Mouse (Mus musculus): ENCODE data around the gene A930004D18Rik.

The A930004D18Rik gene

DNA sequence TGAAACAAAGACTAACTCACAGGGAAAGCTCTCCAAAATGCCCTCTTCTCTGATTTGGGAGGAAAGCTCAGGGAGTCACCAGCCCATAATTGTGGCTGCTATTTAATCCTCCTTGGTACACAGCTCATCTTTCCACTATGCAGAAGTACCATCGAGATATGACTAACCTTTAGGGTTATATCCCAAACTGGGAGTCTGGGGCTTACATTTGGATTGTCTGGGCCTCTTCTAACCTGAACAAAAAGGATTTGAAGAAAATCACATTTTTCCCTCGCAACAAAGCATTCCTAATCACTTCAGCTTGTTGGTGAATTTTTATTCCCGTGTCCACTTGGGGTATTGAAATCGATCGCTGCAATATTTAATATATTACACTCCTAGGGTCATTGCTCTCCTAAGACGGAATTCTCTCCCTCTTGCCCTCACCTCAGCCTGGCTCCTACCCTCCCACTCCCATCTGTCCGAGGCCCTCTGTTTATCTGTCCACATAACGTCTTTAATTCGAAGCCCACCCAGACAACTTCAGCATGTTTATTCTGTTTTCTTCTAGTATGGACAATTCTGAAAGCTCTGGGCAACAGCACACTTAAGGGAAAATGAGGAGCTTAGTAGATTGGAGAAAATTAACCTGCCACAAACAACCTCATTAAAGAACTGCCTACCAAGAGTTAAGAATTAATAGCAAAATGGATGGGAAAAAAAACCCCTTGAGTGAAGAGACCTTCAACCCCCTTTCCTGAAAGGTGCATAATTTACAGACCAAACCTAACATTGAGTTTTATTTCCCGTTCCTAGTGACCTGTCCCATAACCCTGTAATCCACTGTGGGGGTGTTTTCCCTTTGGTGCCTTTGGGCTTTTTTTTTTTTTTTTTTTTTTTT is 2.9 kb downstream of the A930004D18Rik start:
- DNase-seq: no peak

DNA sequence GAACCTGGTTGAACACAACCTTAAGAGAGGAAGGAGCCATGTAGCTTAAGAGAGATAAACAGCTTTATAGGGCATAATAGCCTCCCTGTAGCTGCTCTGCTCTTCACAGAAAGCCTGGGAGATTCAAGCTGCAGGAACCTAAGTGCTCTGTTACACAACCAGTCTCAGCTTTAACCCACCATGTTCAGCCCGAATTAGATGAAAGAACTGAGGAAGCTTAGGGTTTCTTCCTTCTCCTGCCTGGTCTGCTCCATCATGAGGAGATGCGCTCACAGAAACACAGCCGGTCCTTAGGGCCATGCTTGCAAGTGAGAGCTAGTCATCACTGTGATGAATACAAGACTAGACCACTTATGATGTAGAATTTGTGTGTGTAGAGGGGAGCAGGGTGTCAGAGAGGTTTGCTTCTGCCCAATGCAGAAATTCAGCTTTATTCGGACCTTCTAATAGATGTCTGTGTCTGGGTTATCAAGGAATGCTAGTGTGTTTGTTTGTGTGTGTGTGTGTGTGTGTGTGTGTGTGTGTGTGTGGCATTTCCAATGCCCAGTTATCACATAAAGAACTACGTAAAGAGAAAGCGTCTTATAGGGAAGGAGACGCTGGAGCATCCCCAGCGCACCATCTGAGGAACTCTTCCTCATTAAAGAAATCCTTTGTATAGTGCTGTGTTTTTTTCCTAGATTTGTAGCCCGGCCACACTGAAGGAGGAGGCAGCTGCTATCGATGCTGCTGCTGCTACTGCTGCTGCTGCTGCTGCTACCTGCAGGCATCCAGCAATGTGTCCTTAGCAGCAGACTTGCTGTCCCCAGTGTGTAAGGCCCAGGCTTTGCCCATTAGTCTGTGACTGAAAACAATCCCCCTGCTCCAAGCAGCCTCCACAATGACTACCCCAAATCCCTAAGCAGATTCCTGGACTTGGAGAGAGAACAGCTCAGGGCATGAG is 4.1 kb downstream of the A930004D18Rik start:
- DNase-seq: no peak

DNA sequence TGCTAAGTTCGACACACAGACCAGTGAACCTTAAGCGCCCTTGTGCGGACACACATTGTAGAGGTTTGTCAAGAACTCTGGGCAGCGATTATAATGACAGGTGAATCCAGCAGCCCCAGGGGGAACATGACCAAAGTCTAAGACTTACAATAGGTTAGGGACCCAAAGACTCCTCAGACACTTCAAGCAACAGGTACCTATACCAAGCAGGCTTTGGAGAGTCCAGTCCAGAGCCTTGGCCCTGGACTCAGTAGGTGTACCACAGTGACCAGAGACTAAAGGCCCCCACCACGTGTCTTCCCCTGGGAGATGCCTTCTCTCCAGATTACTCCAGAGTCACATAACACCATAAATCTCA is 5.0 kb downstream of the A930004D18Rik start:
- DNase-seq: no peak

DNA sequence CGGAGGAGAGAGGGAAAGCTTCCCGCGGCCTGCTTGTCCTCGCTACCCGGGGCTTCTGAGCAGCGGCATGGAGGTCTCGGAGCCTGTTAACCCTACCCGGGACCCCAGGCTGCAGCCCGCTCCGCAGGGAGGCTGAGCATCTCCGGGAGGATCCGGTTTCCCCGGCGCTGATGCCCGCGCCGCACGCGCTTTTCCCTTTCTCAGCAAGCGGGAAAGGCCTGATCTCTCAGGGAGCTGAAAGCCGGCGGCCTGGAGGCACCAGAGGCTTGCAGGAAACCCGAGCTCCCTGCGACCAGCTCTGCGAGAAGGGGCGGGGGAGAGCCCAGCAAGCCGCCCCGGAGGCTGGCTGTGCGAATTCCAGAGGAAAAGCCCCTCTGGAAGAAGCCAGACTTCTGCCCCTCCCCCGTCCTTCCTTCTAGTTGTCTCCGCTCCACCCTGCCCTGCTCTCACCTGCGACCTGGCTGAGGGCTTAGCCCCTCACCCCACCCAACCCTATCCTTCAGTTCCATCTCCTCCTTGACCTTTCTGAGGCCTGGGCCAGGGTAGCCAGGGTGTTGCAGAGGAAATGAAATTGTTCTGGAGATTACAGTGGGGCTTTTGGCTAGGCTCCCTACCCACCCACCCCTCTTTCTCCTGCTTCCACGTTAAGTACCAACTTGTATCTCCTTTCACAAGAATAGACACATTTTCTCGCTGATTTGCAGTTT is 5.6 kb downstream of the A930004D18Rik start:
- peak; percentile 4 to 10 for DNase-seq

DNA sequence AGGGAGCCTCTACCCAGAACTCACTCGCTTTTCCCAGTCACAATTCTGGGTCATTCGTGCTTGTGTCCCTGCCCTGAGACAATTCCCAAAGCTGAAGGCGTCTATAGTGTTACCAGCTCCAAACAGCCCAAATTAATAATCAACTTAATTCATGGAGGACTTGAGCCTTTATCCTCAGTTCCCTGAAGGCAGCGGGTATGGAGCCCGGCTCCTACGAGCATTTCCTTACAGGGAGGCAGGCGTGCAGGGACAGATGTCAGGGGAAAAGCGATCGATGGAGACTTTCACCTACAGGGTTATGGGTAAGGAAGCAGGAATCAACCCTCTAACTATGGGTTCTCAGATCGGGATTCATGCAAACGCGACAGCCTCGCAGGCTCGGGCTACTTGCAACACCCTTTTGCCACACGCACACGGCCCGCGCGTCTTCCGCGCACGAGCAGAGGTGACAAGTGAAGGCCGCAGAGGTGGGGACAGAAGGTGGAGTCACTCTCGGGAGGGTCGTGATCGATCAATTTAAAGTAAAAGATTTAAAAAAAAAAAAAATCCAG is 6.2 kb downstream of the A930004D18Rik start:
- DNase-seq: peak in 1 of 2 experiments; percentile 4

DNA sequence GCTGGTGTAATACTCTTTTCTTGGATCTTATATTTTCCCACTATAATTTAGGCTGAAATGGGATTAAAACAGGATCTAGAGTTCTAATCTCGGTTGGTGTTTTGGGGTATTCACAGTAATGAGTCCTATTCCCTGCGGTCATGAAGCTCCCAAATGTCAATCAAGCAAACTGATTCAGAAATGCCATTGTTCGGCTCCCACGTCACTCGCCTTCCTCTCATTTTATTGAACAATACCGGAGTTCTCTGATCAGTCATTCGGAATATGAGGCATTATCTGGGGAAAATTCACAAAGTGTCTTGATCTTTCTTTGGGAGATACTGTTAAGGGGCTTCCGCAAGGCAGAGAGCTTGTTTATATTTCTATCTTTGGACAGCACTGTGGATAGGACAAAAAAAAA is 7.0 kb downstream of the A930004D18Rik start:
- DNase-seq: no peak

DNA sequence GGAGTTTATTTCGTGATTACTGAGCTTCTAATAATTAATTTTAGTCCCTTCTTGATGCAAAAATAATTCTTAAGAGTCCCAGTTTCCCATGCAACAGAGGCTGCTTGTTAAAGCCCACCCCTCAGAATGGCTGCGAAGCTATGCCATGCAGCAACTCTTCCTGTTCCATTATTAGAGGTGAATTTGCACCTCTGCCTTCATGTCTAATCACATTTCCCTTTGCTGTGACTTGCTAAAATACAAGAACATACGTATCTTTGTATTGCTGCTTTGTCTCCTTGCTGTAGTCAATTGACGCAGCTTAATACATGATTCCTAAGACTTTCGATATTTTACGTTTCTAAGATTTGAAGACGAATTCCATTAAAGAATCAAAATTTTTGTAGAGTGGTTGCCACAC is 7.9 kb downstream of the A930004D18Rik start:
- DNase-seq: no peak

DNA sequence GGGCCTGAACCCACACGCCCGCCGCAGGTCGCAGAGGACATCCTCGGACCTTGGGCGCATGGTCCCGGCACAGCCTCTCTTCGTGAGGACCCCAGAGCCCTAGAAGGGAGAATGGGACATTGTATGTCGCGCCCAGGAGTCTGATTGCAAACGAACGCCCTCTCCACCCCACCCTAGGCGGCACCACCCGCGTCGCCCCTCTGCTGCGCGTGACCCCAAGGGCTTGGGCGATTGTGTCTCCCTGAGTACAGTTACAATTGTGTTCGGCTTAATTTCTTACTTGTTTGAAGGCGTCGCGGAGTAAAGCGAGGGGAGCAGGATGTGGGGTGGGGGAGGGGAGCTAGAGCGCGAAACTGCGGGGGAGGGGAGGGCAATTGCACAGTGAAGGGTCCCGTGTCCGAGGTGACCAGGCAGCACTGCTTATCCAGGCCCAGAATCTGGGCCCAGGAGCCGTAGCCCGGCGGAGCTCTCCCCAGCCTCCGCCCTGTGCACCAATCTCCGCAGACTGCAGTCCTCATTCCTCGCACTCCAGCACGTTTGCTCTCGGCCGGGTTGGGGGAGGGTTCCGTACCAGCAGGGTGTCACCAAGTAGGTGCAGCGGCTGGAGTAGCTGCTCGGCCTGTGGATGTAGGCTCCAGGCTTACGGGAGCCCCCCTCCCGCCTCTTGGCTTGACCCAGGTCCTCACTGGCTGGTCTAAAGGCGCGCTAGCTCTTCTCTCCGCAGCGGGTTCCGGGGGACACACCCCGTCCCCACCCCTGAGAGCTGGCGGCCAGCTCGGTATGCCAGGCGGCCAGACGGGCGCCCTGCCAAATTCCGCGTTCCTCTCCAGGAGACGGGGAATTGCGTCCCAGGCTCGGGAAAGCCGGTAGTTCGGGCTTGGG is 9.2 kb downstream of the A930004D18Rik start:
- peak; percentile 67 to 68 for DNase-seq

DNA sequence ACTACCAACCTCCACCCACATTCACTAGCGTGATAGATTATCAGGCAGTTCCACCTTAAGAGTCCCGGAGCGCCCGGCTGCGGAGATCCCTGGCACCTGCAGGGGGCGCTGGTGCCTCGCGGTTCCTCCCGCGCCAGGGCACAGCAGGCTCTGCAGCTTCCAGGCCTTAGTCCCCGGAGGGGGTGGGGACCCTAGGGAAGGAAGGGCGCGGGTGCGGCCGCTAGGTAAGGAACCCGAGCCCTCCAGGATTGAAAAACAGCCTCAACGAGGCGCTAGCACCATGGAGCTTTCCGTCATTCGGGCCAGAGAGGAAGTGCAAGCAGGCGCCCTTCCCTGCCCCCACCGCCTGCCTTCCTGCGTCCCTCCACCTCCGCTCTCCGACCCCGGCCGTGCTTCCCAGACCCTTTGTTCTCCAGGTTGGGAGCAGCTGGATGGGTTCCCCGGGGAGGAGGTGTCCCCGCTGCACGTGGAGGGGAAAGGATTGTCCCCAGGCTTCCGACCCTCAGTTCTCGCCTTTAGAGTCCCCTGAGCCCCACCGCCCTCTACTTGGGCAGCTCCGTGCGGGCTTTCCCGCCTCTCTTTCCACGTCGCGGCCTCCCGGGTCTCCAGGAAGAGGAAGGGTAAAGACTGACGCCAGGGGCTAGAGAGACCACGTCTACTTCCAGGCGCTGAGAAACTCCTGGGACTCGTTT is 9.9 kb downstream of the A930004D18Rik start:
- DNase-seq: peak; percentile 91

DNA sequence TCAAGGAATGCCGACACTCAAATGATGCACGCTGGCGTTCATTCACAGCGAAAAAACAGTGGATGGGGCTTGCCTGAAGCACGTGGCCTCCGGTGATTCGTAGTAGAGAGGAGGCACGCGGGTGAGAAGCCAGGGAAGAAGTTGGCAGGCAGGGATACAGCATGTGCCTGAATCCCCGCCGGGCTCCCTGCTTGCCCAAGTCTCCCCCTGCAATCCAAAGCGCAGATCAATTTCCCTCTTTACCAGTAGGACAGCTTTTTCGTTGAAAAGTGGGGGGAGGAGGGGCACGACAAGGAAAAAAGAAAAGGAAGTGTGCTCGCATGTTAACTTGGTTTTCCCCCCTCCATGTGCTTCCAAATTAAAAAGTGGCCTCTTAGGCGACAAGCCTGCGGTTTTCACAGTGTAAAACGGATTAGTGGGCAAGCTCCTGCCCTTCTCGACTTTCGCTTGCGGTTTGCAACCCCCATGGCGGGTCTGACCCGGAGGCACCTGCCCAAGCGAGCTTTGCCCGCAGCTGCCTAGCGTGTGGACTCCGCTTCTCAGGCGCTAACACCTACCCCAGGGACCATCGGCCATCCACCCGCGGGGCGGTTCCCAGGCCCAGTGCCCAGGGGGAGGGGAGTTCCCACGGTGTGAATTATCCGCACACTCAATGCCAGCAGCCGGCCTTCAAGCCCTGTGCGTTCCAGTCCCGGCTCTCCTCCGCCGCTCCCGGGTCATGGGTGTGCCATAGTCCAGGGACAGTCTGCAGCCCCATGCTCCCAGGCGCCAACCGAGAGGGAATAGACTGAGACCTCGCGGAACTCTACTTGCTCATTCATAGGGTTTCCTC is 11.2 kb downstream of the A930004D18Rik start:
- DNase-seq: peak; percentile 29 to 41

DNA sequence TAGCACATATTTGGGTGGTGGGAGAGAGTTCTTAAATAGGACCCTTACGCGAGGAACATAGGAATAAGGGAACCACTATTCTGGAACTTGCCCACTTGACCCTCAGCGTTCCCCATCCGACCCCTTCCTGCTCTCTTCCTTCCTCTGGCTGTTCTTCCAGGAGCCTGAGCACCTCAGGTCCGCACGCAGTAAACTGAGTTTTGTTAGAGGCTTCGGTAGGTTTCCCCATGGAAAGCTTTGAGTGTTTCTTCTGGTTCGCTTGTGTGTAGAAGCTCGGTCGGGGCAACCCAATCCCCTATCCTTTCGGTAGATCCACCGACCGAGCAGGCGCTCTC is 11.8 kb downstream of the A930004D18Rik start:
- no peak for DNase-seq

DNA sequence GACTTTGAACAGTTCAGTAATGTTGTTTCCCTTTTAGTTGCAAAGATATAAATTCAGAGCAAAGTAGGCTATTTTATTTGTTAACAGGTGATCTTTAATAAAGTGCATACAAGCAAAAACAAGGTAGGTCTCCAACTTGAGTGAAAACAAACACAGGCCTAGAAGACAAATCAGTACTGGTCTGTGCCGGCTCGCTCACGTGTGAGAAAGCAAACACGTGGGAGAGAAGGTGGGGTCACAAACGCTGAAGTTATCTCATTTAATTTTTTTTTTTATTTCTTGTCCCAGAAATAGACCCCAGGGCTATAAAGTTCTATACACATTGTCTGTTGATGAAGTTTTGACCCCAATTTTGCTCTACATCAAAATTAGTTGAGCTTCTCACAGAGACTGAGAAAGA is 12.4 kb downstream of the A930004D18Rik start:
- DNase-seq: no peak

DNA sequence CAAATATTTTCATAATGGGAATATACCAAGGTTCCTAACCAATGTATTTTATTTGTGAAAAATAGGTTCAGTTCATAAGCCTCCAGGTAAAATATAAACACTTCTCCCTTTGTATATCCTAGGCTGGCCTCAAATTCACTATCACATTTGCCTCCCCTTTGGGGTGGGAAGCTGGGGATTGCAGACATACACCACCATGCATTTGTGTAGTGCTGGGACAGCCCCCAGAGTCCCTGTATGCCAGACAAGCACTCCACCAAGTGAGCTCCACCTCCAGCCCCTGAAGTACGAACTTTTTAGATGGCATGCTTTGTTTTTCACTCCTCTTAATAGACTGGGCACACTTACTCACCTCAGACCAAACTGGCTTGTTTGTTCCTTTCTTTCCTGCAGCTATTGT is 14.7 kb downstream of the A930004D18Rik start:
- DNase-seq: no peak

DNA sequence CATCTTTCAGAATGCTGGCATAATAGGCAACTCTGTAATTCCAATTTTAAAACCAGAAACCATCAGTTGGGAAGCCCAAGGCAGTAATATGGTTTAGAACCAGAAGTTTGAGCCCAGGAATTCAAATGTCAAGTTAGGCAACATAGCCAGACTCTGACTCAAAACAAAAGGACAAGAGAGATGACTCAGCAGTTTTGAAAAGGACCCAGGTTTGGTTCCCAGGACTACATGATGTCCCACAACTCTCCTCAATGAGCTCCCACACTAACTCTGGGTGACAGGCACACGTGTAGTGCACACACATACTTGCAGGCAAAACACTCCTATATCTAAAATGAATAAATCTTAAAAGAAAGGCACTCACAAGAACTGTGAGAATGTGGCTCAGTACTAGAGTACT is 18.4 kb downstream of the A930004D18Rik start:
- DNase-seq: no peak

DNA sequence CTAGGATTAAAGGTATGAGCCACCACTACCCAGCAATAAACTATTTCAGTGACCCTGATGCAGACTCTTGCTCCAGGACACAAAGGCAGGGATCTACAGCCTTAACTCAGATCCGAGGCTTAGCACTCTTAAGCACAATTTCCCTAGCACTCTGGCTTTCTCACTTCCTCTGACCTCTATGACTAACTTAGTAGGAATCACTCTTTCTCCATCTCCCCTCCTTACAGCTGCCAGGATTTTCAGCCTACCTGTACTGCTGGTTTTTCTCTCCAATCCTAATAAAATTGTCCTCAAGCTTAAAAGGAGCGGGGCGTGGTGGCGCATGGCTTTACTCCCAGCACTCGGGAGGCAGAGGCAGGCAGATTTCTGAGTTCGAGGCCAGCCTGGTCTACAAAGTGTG is 20.2 kb downstream of the A930004D18Rik start:
- no peak for DNase-seq

DNA sequence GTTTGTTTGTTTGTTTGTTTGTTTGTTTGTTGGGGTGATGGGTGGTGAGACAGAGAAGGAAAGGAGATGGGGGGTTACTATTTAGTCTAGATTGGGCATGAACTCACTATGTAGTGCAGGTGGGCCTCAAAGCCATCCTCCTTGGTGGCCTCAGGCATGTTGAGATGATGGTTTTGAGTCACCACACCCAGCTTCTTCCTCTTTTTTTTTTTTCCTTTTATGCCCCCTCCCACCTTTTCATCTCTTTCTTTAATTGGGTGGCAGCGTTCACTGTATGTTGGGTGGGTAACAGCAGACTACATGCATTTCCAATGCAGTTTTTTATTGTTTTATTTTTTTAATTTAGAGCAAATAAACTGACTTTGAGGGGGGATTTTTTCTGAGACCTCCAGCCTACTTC is 20.9 kb downstream of the A930004D18Rik start:
- DNase-seq: no peak

DNA sequence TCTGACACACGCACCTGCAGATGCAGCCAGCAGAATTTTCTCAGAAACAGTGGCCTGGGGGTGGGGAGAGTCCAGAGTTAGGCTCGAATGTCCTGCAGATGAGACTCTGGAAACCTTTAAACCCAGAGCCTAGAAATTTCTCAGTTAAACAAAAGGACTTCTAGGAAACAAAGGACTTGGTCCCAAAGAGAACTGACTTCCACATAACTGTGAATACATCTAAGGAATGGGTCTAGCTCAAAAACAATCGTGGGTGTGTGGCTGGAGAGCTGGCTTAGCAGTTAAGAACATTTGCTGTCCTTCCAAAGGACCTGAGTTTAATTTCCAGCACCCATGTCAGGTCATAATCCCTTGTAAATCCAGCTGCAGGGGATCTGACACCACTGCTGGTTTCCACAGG is 22.0 kb downstream of the A930004D18Rik start:
- DNase-seq: no peak

DNA sequence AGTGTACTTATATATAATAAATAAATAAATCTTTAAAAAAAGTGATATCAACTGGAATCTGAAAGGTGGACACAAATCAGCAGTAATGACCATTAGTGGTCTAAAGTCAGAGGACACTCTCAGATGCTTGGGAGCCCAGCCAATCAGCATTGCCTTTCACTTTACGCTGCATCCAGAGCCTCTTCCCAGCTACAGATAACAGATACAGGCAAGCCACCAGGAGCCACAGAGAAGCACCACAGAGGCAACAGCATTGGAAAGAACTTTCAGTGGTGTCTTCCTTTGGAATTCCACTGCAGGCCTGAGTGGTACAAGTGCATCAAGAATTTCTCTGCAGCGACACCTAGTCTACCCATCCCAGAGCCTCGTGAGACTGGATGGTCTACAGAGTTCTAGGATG is 24.7 kb downstream of the A930004D18Rik start:
- DNase-seq: no peak

DNA sequence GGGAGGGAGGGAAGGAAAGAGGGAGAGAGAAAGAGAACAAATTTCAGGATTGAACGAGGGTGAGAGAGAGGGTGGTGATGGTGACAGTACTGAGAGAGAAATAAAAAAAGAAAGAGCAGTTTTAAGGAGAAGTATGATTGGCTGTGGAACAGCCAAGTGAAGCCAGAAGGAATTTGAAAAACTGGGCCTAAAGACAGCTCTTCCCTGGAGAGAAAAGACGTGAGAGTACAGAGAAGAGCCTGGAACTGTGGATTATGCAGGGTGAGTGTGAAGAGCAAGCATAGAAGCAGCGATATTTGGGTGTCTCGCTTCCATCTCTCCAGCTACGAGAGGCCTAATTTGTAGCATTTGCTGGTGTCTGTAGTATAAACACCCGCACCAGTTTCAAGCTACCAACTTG is 26.3 kb downstream of the A930004D18Rik start:
- no peak for DNase-seq

DNA sequence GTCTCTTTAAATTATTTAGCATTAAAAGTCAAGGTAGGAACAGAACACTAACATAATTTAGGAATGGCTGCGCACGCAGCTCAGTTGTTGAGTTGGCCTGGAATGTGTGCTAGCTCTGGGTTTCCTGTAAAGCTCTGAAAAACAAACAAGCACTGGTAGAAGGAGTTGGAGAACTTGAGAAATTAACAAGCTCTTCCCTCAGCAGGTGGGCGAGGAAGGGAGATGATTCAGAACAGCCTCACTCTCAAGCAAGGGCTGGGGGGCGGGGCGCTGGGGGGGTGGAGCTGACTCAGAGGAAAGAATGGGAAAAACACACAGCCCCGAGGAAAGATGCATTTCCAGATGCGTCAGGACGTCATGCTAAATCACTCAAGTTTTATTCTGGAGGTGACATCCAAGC is 32.4 kb downstream of the A930004D18Rik start:
- DNase-seq: no peak

All from thymus, postnatal 36 days (tissue).